Mouse (Mus musculus): ENCODE measurements at regions not wholly inside any gene's neighbourhood (a gene's known extent, or its start where the extent isn't known, plus 50 kb on each side); places are given as distances from the start of the nearest gene placed in this dataset.

DNA sequence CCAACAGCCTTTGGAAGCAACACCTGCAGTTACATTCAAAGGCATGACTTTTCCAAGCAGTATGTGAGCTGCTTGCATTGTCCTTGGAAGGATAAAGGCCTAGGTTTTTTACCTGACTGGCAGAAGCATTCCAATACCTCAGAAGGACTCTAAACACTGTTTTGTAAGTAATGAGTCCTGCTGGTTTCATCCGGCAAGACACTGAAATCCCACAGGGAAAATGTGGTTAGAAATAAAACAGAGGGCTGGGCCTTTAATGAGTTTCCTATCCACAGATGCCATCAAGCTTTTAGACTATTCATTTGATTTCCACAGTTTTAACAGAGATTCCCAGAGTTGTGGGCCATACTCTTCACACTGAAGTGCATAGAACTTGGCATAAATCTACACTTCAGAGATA is 461.6 kb downstream of the Prkd1 start:
- DNase-seq: no peak

DNA sequence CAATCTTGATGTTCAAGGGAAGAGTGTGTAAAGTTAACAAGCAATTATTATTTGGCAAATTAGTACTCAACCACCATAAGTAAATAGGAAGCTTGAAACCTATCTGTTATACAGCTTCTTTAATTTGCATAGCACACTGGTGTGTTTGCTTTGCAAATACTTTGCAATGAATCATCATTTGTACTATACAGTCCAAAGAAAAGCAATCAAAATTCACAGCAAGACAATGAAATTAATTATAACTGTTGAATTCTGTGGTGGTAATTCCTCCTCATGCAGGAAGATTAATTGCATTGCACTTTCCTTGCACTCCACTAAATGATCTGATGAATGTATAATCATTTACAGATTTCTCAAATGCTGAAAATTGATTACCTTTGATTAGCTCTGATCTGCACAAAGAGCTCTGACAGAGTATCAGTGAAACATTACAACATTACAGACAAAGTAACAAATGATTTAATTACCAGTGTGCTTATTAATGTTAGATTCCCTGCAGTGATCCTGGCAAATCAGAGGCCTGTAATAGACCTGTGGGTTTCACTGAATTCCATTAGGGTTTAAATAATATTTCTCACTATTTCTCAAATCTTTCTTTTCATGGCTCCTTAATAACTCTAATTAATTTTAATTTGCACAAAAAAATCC is 457.9 kb downstream of the Prkd1 start:
- no peak for DNase-seq

DNA sequence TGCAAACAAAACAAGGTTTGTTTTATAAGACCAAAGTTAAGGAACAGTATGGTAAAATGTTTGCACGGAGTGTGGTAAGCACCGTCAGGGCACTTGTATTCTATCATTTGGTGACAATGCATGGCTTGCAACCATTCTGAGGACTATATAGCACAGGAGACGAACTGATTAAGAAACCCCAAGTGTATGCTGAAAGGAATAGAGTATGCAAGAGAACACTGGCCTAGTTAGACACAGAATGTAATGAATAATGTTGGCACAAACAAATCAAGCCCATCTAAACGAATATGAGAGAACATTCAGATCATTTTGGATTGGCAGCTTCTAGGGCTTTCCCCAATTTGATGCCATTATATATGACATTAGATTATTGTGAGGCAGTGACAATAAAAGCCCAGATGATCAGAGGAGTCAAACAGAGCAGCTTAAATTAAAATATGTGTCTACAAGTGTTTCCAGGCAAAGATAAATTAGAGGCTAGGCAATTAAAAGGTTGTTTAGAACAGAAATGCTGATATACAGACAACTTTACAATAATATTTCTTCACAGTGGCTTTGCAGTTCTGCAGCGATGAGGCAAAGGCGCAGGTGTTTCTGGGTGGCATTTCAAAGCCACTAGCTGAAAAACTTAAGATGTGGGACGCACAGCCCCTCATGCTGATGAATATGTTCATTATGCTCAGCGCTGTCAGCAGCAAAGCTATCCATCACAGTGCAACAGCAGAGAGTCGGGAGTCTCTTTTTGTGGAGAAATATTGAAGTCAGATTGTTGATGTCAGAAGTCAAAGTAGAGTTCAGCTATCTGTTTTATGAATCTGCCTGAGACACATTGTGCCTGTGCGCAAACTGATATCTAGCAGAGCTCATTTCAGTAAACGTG is 456.9 kb downstream of the Prkd1 start:
- DNase-seq: peak; percentile 28

DNA sequence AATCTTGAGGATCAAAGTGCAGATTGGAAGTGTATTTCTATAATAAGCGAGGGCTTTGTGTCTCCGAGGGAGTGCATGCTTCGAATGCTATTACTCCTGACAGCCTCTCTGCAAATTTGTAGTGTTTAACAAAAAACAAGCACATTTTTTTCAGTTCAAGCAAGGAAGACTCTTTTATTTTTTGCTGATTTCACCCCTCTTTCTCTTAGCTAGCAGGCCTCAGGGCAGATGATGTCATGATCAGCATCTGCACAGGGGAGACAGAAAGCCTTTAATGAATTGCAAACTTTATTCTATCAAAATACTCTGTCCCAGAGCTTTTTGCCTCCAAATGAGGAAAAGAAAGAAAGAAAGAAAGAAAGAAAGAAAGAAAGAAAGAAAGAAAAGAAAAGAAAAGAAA is 455.4 kb downstream of the Prkd1 start:
- no peak for DNase-seq

DNA sequence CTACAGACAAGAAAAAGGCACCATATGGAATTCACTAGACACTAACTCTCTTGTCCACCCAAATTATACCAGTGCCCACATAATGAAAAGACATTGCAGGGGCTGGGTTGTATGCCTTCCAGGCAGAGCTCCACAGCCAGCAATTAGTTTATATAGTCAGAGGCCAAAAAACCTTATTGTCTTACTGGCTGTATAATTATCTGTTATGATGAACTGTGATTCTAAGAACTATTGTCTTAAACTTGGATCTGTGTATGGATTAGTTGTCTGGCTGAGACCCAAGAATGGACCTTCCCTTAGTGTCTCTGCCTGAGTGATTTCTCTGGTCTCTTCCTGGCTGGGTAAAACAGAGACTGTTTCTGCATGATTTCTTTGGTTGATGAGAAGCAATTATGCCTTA is 454.2 kb downstream of the Prkd1 start:
- no peak for DNase-seq

DNA sequence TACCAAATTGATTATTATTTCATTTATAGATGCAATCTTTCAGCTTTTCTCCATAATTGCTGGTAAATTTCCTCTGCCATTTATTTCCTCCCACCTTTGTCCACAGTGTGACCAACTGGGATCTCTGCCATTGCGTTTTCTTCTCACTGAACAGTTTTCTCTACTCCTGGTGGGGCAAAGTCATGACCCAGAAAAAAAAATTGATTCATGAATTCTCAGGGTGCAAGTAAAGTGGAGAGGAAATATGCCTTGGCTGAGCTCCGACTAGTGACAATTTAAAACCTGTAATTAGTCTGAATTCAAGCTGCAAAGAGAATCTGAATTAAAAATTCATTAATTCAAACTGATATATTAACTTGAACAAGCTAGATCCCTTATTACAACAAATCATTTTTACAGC is 452.6 kb downstream of the Prkd1 start:
- no peak for DNase-seq

DNA sequence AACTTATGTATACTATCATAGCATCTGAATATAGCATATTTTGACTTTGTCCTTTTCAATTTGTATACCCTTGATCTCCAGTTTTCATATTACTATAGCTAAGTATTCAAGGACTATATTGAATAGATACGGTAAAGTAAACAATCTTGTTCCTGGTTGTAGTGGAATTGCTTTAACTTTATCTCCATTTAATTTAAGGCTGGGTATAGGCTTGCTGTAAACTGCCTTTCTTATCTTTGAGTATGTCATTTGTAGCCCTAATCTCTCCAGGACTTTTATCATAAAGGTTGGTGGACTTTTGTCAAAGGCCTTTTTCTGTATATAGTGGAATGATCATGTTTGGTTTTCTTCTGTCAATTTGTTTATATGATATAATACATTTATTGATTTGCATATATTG is 407.8 kb downstream of the Prkd1 start:
- DNase-seq: no peak

DNA sequence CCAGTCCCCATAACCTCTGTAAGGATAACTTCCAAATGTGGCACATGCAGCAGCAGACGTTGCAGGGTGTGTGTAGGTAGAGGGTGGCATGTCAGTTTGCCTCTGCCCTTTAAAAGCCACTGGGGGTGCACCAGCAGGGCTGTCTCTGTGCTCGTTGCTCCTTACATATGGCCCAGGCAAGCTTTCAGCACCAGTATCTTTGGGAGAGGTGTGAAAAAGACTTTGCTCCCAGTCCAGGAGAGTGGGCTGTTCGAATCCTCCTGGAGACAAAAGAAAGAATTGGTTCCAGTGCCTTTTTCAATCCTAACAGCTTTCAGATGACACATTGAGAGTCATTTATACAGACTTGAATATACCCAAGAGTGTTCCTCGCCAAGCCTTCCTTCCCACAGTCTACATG is 390.0 kb downstream of the Prkd1 start:
- peak; percentile 25 for DNase-seq

DNA sequence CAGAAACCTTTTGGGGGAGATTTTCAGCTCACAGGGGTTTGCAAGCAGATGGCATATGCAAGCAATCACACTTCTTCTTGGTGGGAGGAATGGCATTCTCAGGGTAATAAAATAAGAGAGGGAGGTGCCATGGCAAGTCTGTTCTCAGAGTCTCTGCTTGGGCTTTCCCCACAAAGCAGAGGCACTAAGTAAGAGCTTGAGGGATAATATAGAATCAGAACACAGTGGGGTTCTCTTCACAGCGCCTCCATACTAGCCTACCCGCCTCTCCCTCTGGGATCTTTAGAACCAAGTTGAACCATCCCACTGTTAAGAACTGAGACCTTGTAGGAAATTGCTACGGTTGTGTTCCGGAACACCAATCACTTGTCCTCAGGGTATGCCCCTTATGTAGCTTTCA is 387.8 kb downstream of the Prkd1 start:
- no peak for DNase-seq

DNA sequence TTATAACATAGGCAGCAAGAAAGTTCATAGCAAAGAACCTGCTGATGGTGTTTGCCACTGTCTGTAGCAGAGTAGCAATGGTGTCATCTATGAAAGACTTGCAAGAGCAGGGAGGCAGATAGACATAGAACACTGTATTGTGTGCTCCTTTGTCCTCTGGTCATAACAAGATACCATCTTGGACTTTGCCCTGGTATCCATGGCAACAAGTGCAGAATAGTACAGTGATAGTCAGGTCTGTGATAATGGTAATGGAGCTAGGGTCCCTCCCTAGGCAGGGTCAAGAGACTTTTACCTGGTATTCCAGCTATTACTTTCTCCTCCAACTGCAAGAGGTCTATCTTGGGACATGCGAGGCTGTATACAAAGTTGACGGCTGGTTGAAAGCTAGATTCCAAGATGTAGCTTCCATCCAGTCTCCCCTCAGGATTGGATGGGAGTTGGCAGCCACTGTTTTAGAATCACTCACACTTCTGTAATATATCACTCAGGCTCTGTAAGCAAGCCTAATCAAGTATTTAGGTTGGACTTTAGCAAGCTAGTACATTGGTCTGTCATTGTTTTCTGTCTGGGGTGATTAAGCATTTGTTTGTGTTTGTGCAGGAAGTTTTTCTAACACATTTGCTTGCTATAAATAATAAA is 375.5 kb downstream of the Prkd1 start:
- no peak for DNase-seq

DNA sequence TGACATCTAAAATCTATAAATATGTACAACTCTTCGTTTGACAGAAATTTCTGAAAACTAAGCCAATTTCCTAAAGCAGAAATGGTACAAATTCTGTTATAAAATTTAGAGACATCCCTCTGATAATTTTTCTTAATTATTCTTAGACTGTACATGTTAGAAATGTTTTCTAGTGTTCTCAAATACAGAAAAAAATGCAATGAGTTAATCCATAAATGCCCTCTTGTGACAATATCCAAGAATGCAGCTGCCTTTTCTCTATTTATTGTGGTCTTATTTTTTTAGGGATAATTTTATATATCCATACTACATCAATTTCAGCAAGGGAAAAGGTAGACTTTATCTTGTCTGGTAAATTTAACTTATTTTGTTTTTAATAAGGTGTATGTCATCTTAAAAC is 367.3 kb downstream of the Prkd1 start:
- DNase-seq: no peak

Data from right cerebral cortex, postnatal 25 days (tissue).